Mouse (Mus musculus) hindbrain, embryonic 16.5 days (tissue): ENCODE data around the gene Lingo3. TPM values are rescaled to one million over a fixed set of nuclear protein-coding genes. Genes with fewer than 3 reads are reported as not detected.

Experiments used
- ATAC-seq: fragments of 200-750 bp; cut with Nextera tagmentation; 2 replicates; pipeline ENCODE4 v1.8.0; 2017; ENCODE audit warnings: moderate TSS enrichment, moderate library complexity
- H3K27ac ChIP-seq: fragments of 300-500 bp; sonication (generic); 2 replicates; pipeline ENCODE4 v1.5.1; 2014; ENCODE audit warnings: low read depth, mild to moderate bottlenecking, control low read depth, low read length, moderate library complexity
- H3K27me3 ChIP-seq: fragments of 300-500 bp; sonication (generic); replicated peaks from 2 replicates; pipeline ENCODE4 v1.6.1; 2014; ENCODE audit warnings: low read length; ENCODE audit not compliant: control insufficient read depth, insufficient read depth
- H3K36me3 ChIP-seq: fragments of 300-500 bp; sonication (generic); 2 replicates; pipeline ENCODE4 v1.6.1; 2014; ENCODE audit warnings: mild to moderate bottlenecking, low read length, moderate library complexity, mixed read lengths; ENCODE audit not compliant: control insufficient read depth, insufficient read depth
- H3K4me1 ChIP-seq: fragments of 300-500 bp; sonication (generic); 2 replicates; pipeline ENCODE4 v1.6.1; 2014; ENCODE audit warnings: low read depth, low read length; ENCODE audit not compliant: control insufficient read depth, insufficient read depth
- H3K4me2 ChIP-seq: fragments of 300-500 bp; sonication (generic); 2 replicates; pipeline ENCODE4 v1.6.1; 2014; ENCODE audit warnings: mild to moderate bottlenecking, low read length, control low read depth, moderate library complexity
- H3K4me3 ChIP-seq: fragments of 300-500 bp; sonication (generic); 2 replicates; pipeline ENCODE4 v1.5.1; 2014; ENCODE audit warnings: mild to moderate bottlenecking, low read length, control low read depth, moderate library complexity
- H3K9ac ChIP-seq: fragments of 300-500 bp; sonication (generic); 2 replicates; pipeline ENCODE4 v1.6.1; 2014; ENCODE audit warnings: low read depth, mild to moderate bottlenecking, control low read depth, low read length, moderate library complexity
- H3K9me3 ChIP-seq: fragments of 300-500 bp; sonication (generic); 2 replicates; pipeline ENCODE4 v1.6.1; 2014; ENCODE audit warnings: mild to moderate bottlenecking, low read length, moderate library complexity; ENCODE audit not compliant: control insufficient read depth
- WGBS: fragments of 180-500 bp; shearing (Covaris S2); extraction: QIAGEN DNeasy Blood & Tissue Kit; methylation state at CpG from one replicate; pipeline ENCODE4 v1.1.7; 2014; 5-methylcytosine and 5-hydroxymethylcytosine counted together
- polyA plus RNA-seq: library from polyadenylated mRNA; unstranded; fragments of >200 nt; fragmentation: Nextera tagmentation; extraction: Ambion mirVana; gene quantifications from 2 replicates; pipeline ENCODE4 v1.2.1, GENCODE M21; 2015

Gene Lingo3
- polyA plus RNA-seq, 1 experiment from 2014 or later, result 23.3 TPM

DNA sequence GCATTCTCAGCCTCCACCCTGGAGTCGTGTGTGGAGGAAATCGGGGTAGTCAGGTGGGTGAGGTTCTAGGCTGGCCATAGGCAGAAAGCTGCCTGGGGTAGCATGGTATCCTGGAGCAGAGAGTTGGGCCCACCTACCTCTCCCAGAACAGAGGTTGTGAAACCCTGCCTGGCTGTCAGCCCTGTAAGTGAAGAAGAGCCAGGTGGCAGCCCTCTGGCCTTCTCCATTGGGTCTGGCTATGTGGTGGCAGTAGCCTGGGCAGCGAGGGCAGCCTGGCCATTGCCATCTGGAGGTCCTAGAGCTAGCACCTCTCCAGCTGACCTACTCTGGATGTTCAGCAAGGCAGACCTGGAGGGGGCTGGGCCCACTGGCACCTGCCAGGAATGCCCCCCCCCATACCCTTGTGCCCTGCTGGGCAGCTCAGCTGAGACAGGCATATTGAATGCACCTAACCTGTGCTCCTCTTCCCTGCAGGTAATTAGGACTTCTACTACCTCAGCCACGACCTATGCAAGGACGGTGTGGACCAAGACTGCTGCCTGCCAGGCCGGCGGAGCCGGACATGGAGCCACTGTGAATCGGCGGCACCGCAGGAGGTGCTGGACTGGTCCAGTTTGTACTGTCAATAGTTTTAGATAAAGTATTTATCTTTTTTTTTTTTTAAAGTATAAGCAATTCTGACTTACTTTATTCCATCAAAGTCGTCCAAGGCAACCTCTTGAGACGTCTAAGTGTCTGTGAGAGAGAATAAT is 50.6 kb downstream of the Lingo3 start:
- Histone ChIP-seq H3K4me2 (no peak overlapping the region), H3K36me3 (peaks cover 46% of the 10 kb centered on the region), H3K27me3 (no peaks in the 10 kb centered on the region), H3K4me3 (no peak overlapping the region), H3K4me1 (peaks cover 14% of the 10 kb centered on the region), H3K27ac (no peak overlapping the region), H3K9me3 (no peaks in the 10 kb centered on the region), H3K9ac (no peak overlapping the region)
- no peak for ATAC-seq
- 86% methylated on average over 13 of the region's 13 CpGs for WGBS

DNA sequence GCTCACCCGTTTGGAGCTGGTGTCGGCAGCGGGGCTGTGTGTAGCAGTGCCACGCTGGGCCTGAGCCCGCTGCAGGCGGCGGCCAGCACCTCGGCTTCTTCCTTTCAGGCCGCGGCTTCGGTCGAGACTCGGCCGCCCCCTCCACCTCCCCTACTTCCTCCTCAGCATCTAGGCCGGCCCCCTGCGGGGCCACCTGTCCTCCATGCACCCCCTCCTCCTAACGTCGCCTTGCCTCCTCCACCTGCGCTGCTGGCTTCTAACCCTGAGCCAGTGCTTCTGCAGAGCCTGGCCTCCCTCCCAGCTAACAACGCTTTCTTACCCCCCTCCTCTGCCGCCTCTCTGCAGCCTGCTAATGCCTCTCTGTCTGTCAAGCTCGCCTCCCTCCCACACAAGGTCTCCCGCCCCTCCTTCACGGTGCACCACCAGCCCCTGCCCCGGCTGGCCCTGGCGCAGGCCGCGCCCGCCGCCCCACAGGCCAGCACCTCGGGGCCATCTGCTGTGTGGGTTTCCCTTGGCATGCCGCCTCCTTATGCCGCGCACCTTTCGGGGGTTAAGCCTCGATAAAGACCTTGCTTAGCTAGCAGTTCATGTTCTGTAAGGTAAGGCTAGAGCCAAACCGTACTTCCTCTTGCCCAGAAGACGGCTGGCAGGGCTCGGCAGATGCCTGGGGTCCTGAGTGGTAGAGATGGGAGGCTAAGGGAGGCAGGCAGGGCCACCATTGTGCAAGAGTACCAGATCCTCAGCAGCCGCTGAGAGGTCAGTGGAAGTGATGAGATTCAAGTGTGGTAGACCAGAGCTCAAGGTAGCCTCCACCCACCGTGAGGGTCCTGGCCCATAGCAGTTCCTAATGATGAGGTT is 51.4 kb downstream of the Lingo3 start:
- 68% methylated on average over 41 of the region's 41 CpGs for WGBS
- peak; percentile 18; the same call in 1 of the 2 replicates for ATAC-seq
- no peak overlapping the region for H3K4me3 ChIP-seq

DNA sequence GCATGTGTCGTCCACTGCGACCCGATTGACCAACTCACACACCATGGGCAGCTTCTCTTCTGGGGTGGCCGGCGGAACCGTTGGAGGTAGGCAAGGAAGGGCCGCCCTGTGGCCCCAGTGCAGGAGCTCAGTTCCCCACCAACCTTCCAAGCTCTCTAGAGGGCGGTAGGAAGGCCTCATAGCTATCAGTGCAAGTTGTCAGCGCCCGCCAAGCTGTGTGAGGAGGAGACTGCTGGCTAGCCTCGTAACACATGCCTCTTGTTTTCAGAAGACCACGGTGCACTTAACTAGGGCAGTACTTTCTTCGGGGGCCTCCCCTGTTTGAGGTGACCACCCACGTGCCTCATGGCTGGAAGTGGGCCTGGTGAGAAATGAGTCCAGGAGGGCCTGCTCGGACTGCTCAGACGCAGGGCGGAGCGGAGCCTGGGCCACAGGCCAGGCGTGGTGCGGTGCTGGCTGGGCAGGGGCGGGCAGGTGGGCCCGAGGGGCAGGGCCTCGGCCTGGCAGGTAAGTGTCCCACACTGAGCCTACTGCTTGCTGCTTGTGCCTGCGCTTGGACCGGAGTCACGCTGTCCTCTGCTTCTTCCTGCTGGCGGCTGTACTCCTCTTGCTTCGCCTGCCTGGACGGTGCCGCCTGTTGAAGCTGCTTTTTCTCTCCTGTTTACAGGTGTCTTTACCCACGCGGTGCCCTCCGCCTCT is 52.2 kb downstream of the Lingo3 start:
- H3K36me3 ChIP-seq, result peaks cover 51% of the 10 kb centered on the region
- no peak for ATAC-seq
- H3K27ac ChIP-seq, result no peak overlapping the region
- 80% methylated on average over 33 of the region's 33 CpGs for WGBS
- H3K9ac ChIP-seq, result no peak overlapping the region
- H3K4me3 ChIP-seq, result no peak overlapping the region
- H3K4me1 ChIP-seq, result peaks cover 7% of the 10 kb centered on the region
- H3K27me3 ChIP-seq, result no peaks in the 10 kb centered on the region
- H3K4me2 ChIP-seq, result no peak overlapping the region
- H3K9me3 ChIP-seq, result no peaks in the 10 kb centered on the region

More for the DNA sequence above, 51.4 kb downstream of the Lingo3 start:
- Histone ChIP-seq H3K4me1 (peaks cover 14% of the 10 kb centered on the region), H3K9me3 (no peaks in the 10 kb centered on the region), H3K27me3 (no peaks in the 10 kb centered on the region), H3K36me3 (peaks cover 51% of the 10 kb centered on the region), H3K9ac (no peak overlapping the region), H3K4me2 (no peak overlapping the region), H3K27ac (no peak overlapping the region)

DNA sequence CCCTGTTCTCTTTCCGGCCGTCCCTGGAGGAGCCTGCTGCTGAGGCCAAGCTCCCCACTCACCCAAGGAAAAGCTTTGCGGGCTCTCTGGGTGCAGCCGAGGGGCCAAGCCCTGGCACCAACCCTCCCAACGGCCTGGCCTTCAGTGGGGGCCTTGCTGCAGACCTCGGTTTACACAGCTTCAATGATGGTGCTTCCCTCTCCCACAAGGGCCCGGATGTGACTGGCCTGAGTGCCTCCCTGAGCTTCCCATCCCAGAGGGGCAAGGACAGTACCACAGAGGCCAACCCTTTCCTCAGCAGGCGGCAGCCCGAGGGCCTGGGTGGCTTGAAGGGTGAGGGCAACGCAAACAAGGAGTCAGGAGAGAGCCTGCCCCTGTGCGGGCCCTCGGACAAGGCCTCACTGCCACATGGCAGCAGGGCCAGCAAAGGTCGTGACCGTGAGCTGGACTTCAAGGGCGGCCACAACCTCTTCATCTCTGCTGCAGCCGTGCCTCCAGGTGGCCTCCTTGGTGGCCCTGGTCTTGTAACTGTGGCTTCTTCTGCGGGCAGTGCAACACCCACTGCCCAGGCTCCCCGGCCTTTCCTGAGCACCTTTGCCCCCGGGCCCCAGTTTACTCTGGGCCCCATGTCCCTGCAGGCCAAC is 53.0 kb downstream of the Lingo3 start:
- Histone ChIP-seq H3K9ac (no peak overlapping the region), H3K4me2 (no peak overlapping the region), H3K4me1 (peaks cover under 1% of the 10 kb centered on the region; the same call in 1 of the 2 replicates), H3K9me3 (no peaks in the 10 kb centered on the region), H3K4me3 (no peak overlapping the region), H3K27me3 (no peaks in the 10 kb centered on the region), H3K36me3 (peaks cover 56% of the 10 kb centered on the region), H3K27ac (no peak overlapping the region)
- ATAC-seq, result no peak
- 92% methylated on average over 19 of the region's 19 CpGs for WGBS

DNA sequence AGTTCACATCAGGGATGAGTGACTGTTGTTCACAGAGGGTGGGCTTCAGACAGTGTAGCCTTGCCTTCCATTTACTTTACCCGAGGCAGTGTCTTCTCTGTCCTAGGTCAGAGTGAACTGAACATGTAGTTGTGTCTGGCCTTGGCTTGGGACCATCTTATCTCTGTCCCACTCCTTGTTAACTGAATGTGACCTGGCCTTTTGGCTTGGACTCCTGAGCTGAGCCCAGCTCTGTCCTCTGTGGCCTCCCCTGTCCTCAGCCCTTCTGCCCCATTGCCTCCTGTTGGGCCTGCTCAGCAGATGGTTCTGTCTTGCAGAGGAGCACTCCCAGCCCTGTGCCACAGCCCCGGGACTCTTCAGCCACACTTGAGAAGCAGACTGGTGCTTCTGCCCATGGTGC is 56.3 kb downstream of the Lingo3 start:
- Histone ChIP-seq H3K27ac (no peak overlapping the region), H3K36me3 (peaks cover 69% of the 10 kb centered on the region), H3K4me2 (no peak overlapping the region), H3K4me3 (no peak overlapping the region), H3K27me3 (no peaks in the 10 kb centered on the region), H3K9ac (no peak overlapping the region), H3K9me3 (no peaks in the 10 kb centered on the region), H3K4me1 (no peaks in the 10 kb centered on the region)
- WGBS, result 81% methylated on average over 2 of the region's 2 CpGs
- no peak for ATAC-seq

DNA sequence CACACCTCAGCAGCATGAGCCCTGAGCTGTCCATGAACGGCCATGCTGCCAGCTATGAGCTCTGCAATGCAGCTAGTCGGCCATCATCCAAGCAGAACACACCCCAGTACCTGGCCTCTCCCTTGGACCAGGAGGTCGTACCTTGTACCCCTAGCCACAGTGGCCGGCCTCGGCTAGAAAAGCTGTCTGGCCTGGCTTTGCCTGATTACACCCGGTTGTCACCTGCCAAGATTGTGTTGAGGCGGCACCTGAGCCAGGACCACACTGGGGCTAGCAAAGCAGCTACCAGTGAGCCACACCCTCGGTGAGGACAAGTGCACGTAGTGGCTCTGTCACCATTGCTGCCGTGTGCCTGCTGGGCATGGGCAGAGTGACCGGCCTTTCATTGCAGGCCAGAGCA is 57.9 kb downstream of the Lingo3 start:
- H3K4me1 ChIP-seq, result no peaks in the 10 kb centered on the region
- no peak overlapping the region for H3K4me3 ChIP-seq
- H3K27ac ChIP-seq, result no peak overlapping the region
- WGBS, result 97% methylated on average over 11 of the region's 11 CpGs
- H3K36me3 ChIP-seq, result peaks cover 70% of the 10 kb centered on the region
- no peak overlapping the region for H3K9ac ChIP-seq
- no peaks in the 10 kb centered on the region for H3K27me3 ChIP-seq
- H3K4me2 ChIP-seq, result no peak overlapping the region
- ATAC-seq, result no peak
- no peaks in the 10 kb centered on the region for H3K9me3 ChIP-seq

DNA sequence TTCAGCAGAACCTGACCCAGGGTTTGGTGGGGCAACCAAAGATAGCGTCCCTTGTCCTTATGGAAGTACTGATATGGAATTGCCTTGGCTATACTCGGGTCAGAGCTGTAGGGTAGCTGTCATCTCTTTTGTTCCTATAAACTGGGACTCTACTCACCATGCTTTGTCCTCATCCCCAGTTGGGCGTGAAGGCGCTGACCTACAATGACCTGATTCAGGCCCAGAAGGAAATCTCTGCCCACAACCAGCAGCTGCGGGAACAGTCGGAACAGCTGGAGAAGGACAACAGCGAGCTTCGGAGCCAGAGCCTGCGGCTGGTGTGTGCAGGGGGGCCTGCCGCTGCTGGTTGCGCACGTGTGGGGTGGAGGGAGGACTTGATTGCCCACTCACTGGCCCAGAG is 59.0 kb downstream of the Lingo3 start:
- H3K4me2 ChIP-seq, result no peak overlapping the region
- H3K27ac ChIP-seq, result no peak overlapping the region
- H3K4me3 ChIP-seq, result no peak overlapping the region
- peaks cover 63% of the 10 kb centered on the region for H3K36me3 ChIP-seq
- no peaks in the 10 kb centered on the region for H3K27me3 ChIP-seq
- H3K9ac ChIP-seq, result no peak overlapping the region
- WGBS, result 56% methylated on average over 12 of the region's 12 CpGs
- no peak for ATAC-seq
- no peaks in the 10 kb centered on the region for H3K4me1 ChIP-seq
- H3K9me3 ChIP-seq, result no peaks in the 10 kb centered on the region

DNA sequence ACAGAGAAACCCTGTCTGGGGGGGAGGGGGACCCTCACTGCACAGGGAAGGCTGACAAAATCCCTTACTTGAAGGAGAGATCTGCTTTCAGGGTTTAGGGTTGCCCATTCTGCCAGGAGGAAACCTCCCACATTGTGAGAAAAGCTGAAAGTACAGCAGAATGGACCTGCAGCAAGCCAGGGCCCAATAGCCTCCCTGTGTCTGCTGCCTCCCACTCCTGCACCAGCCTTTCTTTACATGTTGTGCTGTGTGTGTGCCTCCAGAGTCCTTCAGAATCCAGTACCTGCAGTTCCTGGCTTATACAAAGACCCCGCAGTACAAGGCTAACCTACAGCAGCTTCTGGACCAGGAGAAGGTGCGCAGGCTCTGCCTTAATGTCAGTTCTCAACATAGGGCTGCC is 59.5 kb downstream of the Lingo3 start:
- WGBS, result 97% methylated on average over 2 of the region's 2 CpGs

More for the DNA sequence above, 59.5 kb downstream of the Lingo3 start:
- no peak for ATAC-seq
- Histone ChIP-seq H3K27ac (no peak overlapping the region), H3K9ac (no peak overlapping the region), H3K4me2 (no peak overlapping the region), H3K36me3 (peaks cover 60% of the 10 kb centered on the region), H3K4me1 (no peaks in the 10 kb centered on the region), H3K4me3 (no peak overlapping the region), H3K9me3 (no peaks in the 10 kb centered on the region), H3K27me3 (no peaks in the 10 kb centered on the region)
